Mouse (Mus musculus) thymus, adult 2 months (tissue): Measurements from ENCODE around the gene Ankrd40.

Experiments
- CTCF ChIP-seq: fragments of 200-500 bp; IDR thresholded peaks from 2 replicates; pipeline ENCODE4 v1.5.1; 2012; ENCODE audit warnings: mild to moderate bottlenecking, control low read depth, low read length, moderate library complexity, borderline replicate concordance; ENCODE audit not compliant: control insufficient read depth, poor library complexity, insufficient read depth; ENCODE audit errors: extremely low read depth
- POLR2A ChIP-seq: fragments of 200-500 bp; IDR thresholded peaks from 2 replicates; pipeline ENCODE4 v1.6.1; 2012; ENCODE audit warnings: mild to moderate bottlenecking, low read length, control low read depth, moderate library complexity; ENCODE audit not compliant: control insufficient read depth, poor library complexity, insufficient read depth; ENCODE audit errors: extremely low read depth

DNA sequence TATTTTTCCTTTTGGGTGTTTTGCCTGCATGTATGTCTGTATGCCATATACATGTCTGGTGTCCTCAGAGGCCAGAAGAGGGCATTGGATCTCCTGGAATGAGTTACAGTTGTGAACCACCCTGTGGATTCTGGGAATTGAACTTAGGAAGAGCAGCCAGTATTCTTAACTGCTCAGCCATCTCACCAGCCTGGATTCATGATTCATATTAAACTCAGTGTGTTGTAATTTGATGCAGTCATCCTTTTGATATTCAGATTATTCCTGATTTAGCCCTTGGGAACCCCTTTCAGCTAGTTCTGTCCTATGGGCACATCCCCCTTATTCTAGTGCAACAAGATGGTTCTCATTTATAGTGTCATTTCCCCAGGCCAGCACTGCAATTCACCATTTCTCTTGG, 8.8 kb downstream of the Ankrd40 start:
- TF ChIP-seq CTCF (no peak), POLR2A (no peak)
